Comparison of ENCODE assay signal across 1 mouse cellular context in the genomic region with DNA sequence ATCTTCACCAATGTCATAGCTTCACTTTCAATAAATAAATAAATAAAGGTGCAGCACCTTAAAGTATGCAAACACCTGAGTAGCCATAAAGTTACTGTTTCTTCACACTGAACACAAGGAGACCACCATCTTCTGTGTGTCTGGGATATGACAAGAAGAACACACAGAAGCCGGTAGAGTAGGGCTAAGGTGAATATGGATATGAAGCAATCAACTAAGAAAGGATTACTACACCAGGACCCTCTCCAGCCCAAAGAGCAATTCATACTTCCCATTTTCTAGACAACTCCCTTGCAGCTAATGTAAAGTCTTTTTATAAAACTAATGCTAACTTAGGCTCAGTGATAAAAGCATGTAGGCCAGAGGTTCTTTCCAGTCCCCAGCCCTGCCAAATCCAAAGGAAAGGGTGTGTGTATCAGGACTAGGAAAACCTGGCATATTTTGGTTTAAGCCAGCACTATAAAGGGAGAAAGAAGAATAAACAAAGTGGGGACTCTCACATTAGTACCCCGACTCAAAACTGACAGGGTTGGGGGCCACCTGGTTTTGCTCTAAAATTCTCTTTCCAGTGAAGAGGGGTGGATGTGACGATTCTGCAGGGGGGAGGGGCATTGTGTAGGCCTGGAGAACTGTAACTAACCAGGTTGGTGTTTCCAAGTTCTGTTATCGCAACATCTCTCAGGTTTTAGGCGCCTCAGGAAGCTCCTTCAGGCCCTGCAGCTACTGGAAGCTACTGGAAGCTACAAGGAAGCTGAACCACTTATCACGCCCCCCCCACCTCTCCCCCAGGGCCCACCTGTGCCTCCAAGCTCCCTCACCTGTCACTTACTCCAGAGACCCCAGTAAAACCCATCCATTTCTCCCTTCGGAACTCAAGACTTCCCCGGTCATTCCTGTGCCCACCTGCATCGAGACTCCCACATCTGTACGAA.
TF ChIP-seq lines count a peak whose summit lies in the region.

No protein-coding gene starts in this region.

TF ChIP-seq in MEL, 35 proteins besides CTCF, POLR2A, EP300 and RAD21 (continued from another document):
- TF ChIP-seq MEF2A (IDR thresholded peaks at IDR 0.05; ENCODE audit: extremely low read depth, insufficient replicate concordance, low read depth, low read length, poor library complexity, severe bottlenecking) (0 out of 2 replicates have a peak, but pooled peaks have one; percentile 26), GATA1 (IDR thresholded peaks at IDR 0.05; ENCODE audit: low read depth, low read length) (0 out of 2 replicates have a peak, but pooled peaks have one; percentile 4), KAT2A (conservative IDR thresholded peaks at IDR 0.05; ENCODE audit: low read depth, low read length) (no peak), ZKSCAN1 (IDR thresholded peaks at IDR 0.05; ENCODE audit: low read depth, low read length) (no peak), MYC (IDR thresholded peaks at IDR 0.05; ENCODE audit: low read depth, low read length) (no peak), NRF1 (IDR thresholded peaks at IDR 0.05; ENCODE audit: insufficient read depth, low read depth, low read length, poor library complexity, severe bottlenecking) (no peak)
